Mouse (Mus musculus) brown adipose tissue, adult 24 weeks (tissue): ENCODE measurements at regions not wholly inside any gene's neighbourhood (a gene's known extent, or its start where the extent isn't known, plus 50 kb on each side); places are given as distances from the start of the nearest gene placed in this dataset.
A peak's percentile ranks its signal among the peaks of the same experiment; 100 is the strongest.

ENCODE experiments used
- H3K27ac ChIP-seq: fragments of 200-500 bp; replicated peaks from 2 replicates; pipeline ENCODE4 v1.5.1; 2012; ENCODE audit warnings: low read depth, mild to moderate bottlenecking, low read length
- H3K4me1 ChIP-seq: fragments of 200-500 bp; 2 replicates; pipeline ENCODE4 v1.6.1; 2012; ENCODE audit warnings: low read length, mixed read lengths; ENCODE audit not compliant: control insufficient read depth, insufficient read depth, insufficient read length
- H3K4me3 ChIP-seq: fragments of 200-500 bp; 2 replicates; pipeline ENCODE4 v1.5.1; 2012; ENCODE audit warnings: low read depth, mild to moderate bottlenecking, low read length, moderate library complexity; ENCODE audit not compliant: insufficient read depth

- Histone ChIP-seq H3K4me3 (no peak overlapping the region), H3K4me1 (peaks cover 8% of the 10 kb centered on the region; the same call in 1 of the 2 replicates), H3K27ac (peak overlapping the region; percentile 45)
Measured at GRCm38 (mm10) chrX:167050066-167050465, 159.0 kb downstream of the Tmsb4x start.

- Histone ChIP-seq H3K4me3 (no peak overlapping the region), H3K4me1 (peaks cover 5% of the 10 kb centered on the region; the same call in 1 of the 2 replicates), H3K27ac (peak overlapping the region; percentile 45)
Measured at GRCm38 (mm10) chrX:167049191-167049968, 159.7 kb downstream of the Tmsb4x start.

GRCm38 (mm10) chrX:167037971-167038370 lies 171.1 kb downstream of the Tmsb4x start:
- Histone ChIP-seq H3K27ac (no peak overlapping the region), H3K4me1 (peaks cover 2% of the 10 kb centered on the region; the same call in 1 of the 2 replicates), H3K4me3 (no peak overlapping the region)

- H3K4me3 ChIP-seq = no peak overlapping the region
- H3K27ac ChIP-seq = no peak overlapping the region
- H3K4me1 ChIP-seq = peaks cover 3% of the 10 kb centered on the region; the same call in 1 of the 2 replicates
Measured at GRCm38 (mm10) chrX:167036355-167036754, 172.8 kb downstream of the Tmsb4x start.

GRCm38 (mm10) chrX:167035639-167036038 lies 173.5 kb downstream of the Tmsb4x start:
- H3K4me3 ChIP-seq = no peak overlapping the region
- H3K27ac ChIP-seq = no peak overlapping the region
- peaks cover 3% of the 10 kb centered on the region; the same call in 1 of the 2 replicates for H3K4me1 ChIP-seq

GRCm38 (mm10) chrX:167033091-167033490 lies 176.0 kb downstream of the Tmsb4x start:
- peak overlapping the region; percentile 93 for H3K27ac ChIP-seq
- no peak overlapping the region for H3K4me3 ChIP-seq
- H3K4me1 ChIP-seq = peaks cover 3% of the 10 kb centered on the region; the same call in 1 of the 2 replicates

GRCm38 (mm10) chrX:167032586-167032985 lies 176.5 kb downstream of the Tmsb4x start:
- Histone ChIP-seq H3K4me3 (no peak overlapping the region), H3K4me1 (peaks cover 3% of the 10 kb centered on the region; the same call in 1 of the 2 replicates), H3K27ac (peak overlapping the region; percentile 93)

GRCm38 (mm10) chrX:167031543-167031942 lies 177.6 kb downstream of the Tmsb4x start:
- H3K27ac ChIP-seq = peak overlapping the region; percentile 60; the same call in 1 of the 2 replicates

GRCm38 (mm10) chrX:167015602-167016001 lies 193.5 kb downstream of the Tmsb4x start:
- H3K27ac ChIP-seq = no peak overlapping the region
- no peaks in the 10 kb centered on the region for H3K4me1 ChIP-seq
- H3K4me3 ChIP-seq = no peak overlapping the region

More at GRCm38 (mm10) chrX:167031543-167031942, 177.6 kb downstream of the Tmsb4x start:
- peaks cover 3% of the 10 kb centered on the region; the same call in 1 of the 2 replicates for H3K4me1 ChIP-seq
- H3K4me3 ChIP-seq = no peak overlapping the region

- Histone ChIP-seq H3K4me1 (no peaks in the 10 kb centered on the region), H3K27ac (no peak overlapping the region)
Measured at GRCm38 (mm10) chrX:167014322-167014721, 194.8 kb downstream of the Tmsb4x start.

GRCm38 (mm10) chrX:167012891-167013290 lies 196.2 kb downstream of the Tmsb4x start:
- H3K4me1 ChIP-seq = no peaks in the 10 kb centered on the region
- no peak overlapping the region for H3K4me3 ChIP-seq
- no peak overlapping the region for H3K27ac ChIP-seq

More at GRCm38 (mm10) chrX:167014322-167014721, 194.8 kb downstream of the Tmsb4x start:
- H3K4me3 ChIP-seq = no peak overlapping the region

GRCm38 (mm10) chrX:167011977-167012542 lies 197.1 kb downstream of the Tmsb4x start:
- H3K4me1 ChIP-seq = no peaks in the 10 kb centered on the region
- no peak overlapping the region for H3K27ac ChIP-seq
- H3K4me3 ChIP-seq = no peak overlapping the region

GRCm38 (mm10) chrX:166995855-166996254 lies 213.3 kb downstream of the Tmsb4x start:
- no peak overlapping the region for H3K4me3 ChIP-seq
- H3K4me1 ChIP-seq = no peaks in the 10 kb centered on the region
- no peak overlapping the region for H3K27ac ChIP-seq

- Histone ChIP-seq H3K27ac (peak overlapping the region; percentile 65), H3K4me3 (no peak overlapping the region)
Measured at GRCm38 (mm10) chrX:166981003-166981402, 228.1 kb downstream of the Tmsb4x start.

GRCm38 (mm10) chrX:166980504-166980903 lies 228.6 kb downstream of the Tmsb4x start:
- Histone ChIP-seq H3K4me3 (no peak overlapping the region), H3K27ac (peak overlapping the region; percentile 31), H3K4me1 (no peaks in the 10 kb centered on the region)

More at GRCm38 (mm10) chrX:166981003-166981402, 228.1 kb downstream of the Tmsb4x start:
- no peaks in the 10 kb centered on the region for H3K4me1 ChIP-seq
